Mouse (Mus musculus) liver, adult 2 months (tissue): Measurements from ENCODE around the gene Plcl2.

ENCODE experiments used
- CTCF ChIP-seq: fragments of 200-500 bp; IDR thresholded peaks from 2 replicates; pipeline ENCODE4 v1.5.1; 2011; ENCODE audit warnings: low read depth, low read length, control low read depth
- POLR2A ChIP-seq: fragments of 200-500 bp; IDR thresholded peaks from 2 replicates; pipeline ENCODE4 v1.6.1; 2011; ENCODE audit warnings: low read length, control low read depth; ENCODE audit not compliant: insufficient read depth; ENCODE audit errors: extremely low read depth

GRCm38 (mm10) chr17:50480867-50481266, 28.3 kb upstream of the Plcl2 start:
- TF ChIP-seq POLR2A (no peak), CTCF (no peak)
